Mouse (Mus musculus): ENCODE measurements around the gene Mtch1. TPM values are rescaled to one million over a fixed set of nuclear protein-coding genes. Genes with fewer than 3 reads are reported as not detected.
A peak's percentile ranks its signal among the peaks of the same experiment; 100 is the strongest.

Gene Mtch1
- polyA plus RNA-seq, 1 experiment from 2014 or later = 49.0 TPM

GRCm38 (mm10) chr17:29316891-29317290, 30.8 kb downstream of the Mtch1 start:
- no peak for DNase-seq
- WGBS (ENCODE audit: insufficient replicate concordance) = 57% methylated on average over 3 of the region's 3 CpGs
- H3K4me3 ChIP-seq (ENCODE audit: low read depth, low read length) = no peak overlapping the region
- peaks cover 3% of the 10 kb centered on the region; the same call in 1 of the 2 replicates for H3K9me3 ChIP-seq (ENCODE audit: low read length)
- no peak overlapping the region for H3K4me2 ChIP-seq (ENCODE audit: low read depth, low read length)
- TF ChIP-seq CTCF (IDR thresholded peaks at IDR 0.05; ENCODE audit: low read depth) = no peak
- no peak for TF ChIP-seq EP300 (IDR thresholded peaks at IDR 0.05; ENCODE audit: low read depth)
- ATAC-seq = no peak
- 0 out of 2 replicates have a peak, but pooled peaks cover 2% of the 10 kb centered on the region for H3K27me3 ChIP-seq (ENCODE audit: insufficient read depth, low read length)
- peak overlapping the region; percentile 70; the same call in 1 of the 2 replicates for H3K27ac ChIP-seq (ENCODE audit: low read depth)
- H3K36me3 ChIP-seq (replicated peaks; ENCODE audit: insufficient read depth, low read length) = no peaks in the 10 kb centered on the region
- no peak overlapping the region for H3K9ac ChIP-seq (replicated peaks)
- H3K4me1 ChIP-seq (ENCODE audit: insufficient read depth) = no peaks in the 10 kb centered on the region; the same call in 1 of the 2 replicates

- peak overlapping the region; percentile 70 for H3K27ac ChIP-seq (ENCODE audit: low read depth)
- H3K4me2 ChIP-seq (ENCODE audit: low read depth, low read length) = no peak overlapping the region
- 59% methylated on average over 9 of the region's 9 CpGs for WGBS (ENCODE audit: insufficient replicate concordance)
- no peaks in the 10 kb centered on the region for H3K27me3 ChIP-seq (ENCODE audit: insufficient read depth, low read length)
- ATAC-seq (peak; percentile 36; the same call in 1 of the 2 replicates), DNase-seq (no peak)
- peaks cover 3% of the 10 kb centered on the region; the same call in 1 of the 2 replicates for H3K9me3 ChIP-seq (ENCODE audit: low read length)
- no peaks in the 10 kb centered on the region; the same call in 1 of the 2 replicates for H3K4me1 ChIP-seq (ENCODE audit: insufficient read depth)
- TF ChIP-seq EP300 (IDR thresholded peaks at IDR 0.05; ENCODE audit: low read depth) = no peak
- no peak for TF ChIP-seq CTCF (IDR thresholded peaks at IDR 0.05; ENCODE audit: low read depth)
- H3K9ac ChIP-seq (replicated peaks) = no peak overlapping the region
- no peak overlapping the region for H3K4me3 ChIP-seq (ENCODE audit: low read depth, low read length)
- no peaks in the 10 kb centered on the region for H3K36me3 ChIP-seq (replicated peaks; ENCODE audit: insufficient read depth, low read length)
Observed at GRCm38 (mm10) chr17:29315672-29316465, 31.9 kb downstream of the Mtch1 start.

- DNase-seq (no peak), ATAC-seq (no peak)
- Histone ChIP-seq H3K27ac (ENCODE audit: low read depth) (no peak overlapping the region), H3K9ac (replicated peaks) (no peak overlapping the region), H3K36me3 (replicated peaks; ENCODE audit: insufficient read depth, low read length) (no peaks in the 10 kb centered on the region), H3K4me3 (ENCODE audit: low read depth, low read length) (no peak overlapping the region), H3K4me1 (ENCODE audit: insufficient read depth) (no peaks in the 10 kb centered on the region), H3K27me3 (ENCODE audit: insufficient read depth, low read length) (no peaks in the 10 kb centered on the region), H3K9me3 (ENCODE audit: low read length) (peaks cover 3% of the 10 kb centered on the region; the same call in 1 of the 2 replicates), H3K4me2 (ENCODE audit: low read depth, low read length) (no peak overlapping the region)
- TF ChIP-seq EP300 (IDR thresholded peaks at IDR 0.05; ENCODE audit: low read depth) = no peak
- peak; percentile 48 for TF ChIP-seq CTCF (IDR thresholded peaks at IDR 0.05; ENCODE audit: low read depth)
Observed at GRCm38 (mm10) chr17:29313300-29313699, 34.4 kb downstream of the Mtch1 start.

GRCm38 (mm10) chr17:29312082-29312481, 35.7 kb downstream of the Mtch1 start:
- ATAC-seq = no peak
- Histone ChIP-seq H3K4me2 (ENCODE audit: low read depth, low read length) (no peak overlapping the region), H3K9ac (replicated peaks) (no peak overlapping the region), H3K9me3 (ENCODE audit: low read length) (peaks cover 3% of the 10 kb centered on the region; the same call in 1 of the 2 replicates), H3K4me3 (ENCODE audit: low read depth, low read length) (no peak overlapping the region), H3K27ac (ENCODE audit: low read depth) (no peak overlapping the region), H3K36me3 (replicated peaks; ENCODE audit: insufficient read depth, low read length) (no peaks in the 10 kb centered on the region), H3K27me3 (ENCODE audit: insufficient read depth, low read length) (no peaks in the 10 kb centered on the region), H3K4me1 (ENCODE audit: insufficient read depth) (no peaks in the 10 kb centered on the region)
- 86% methylated on average over 2 of the region's 2 CpGs for WGBS (ENCODE audit: insufficient replicate concordance)
- no peak for DNase-seq
- TF ChIP-seq EP300 (IDR thresholded peaks at IDR 0.05; ENCODE audit: low read depth) = no peak
- TF ChIP-seq CTCF (IDR thresholded peaks at IDR 0.05; ENCODE audit: low read depth) = no peak

GRCm38 (mm10) chr17:29311602-29312001, 36.1 kb downstream of the Mtch1 start:
- H3K9ac ChIP-seq (replicated peaks) = no peak overlapping the region
- DNase-seq (no peak), ATAC-seq (no peak)
- H3K36me3 ChIP-seq (replicated peaks; ENCODE audit: insufficient read depth, low read length) = no peaks in the 10 kb centered on the region
- TF ChIP-seq EP300 (IDR thresholded peaks at IDR 0.05; ENCODE audit: low read depth) (no peak), CTCF (IDR thresholded peaks at IDR 0.05; ENCODE audit: low read depth) (no peak)
- no peak overlapping the region for H3K4me3 ChIP-seq (ENCODE audit: low read depth, low read length)
- no peak overlapping the region for H3K27ac ChIP-seq (ENCODE audit: low read depth)
- H3K4me2 ChIP-seq (ENCODE audit: low read depth, low read length) = no peak overlapping the region
- WGBS (ENCODE audit: insufficient replicate concordance) = 84% methylated on average over 8 of the region's 8 CpGs
- H3K4me1 ChIP-seq (ENCODE audit: insufficient read depth) = no peaks in the 10 kb centered on the region
- H3K9me3 ChIP-seq (ENCODE audit: low read length) = peaks cover 3% of the 10 kb centered on the region; the same call in 1 of the 2 replicates
- no peaks in the 10 kb centered on the region for H3K27me3 ChIP-seq (ENCODE audit: insufficient read depth, low read length)

GRCm38 (mm10) chr17:29310056-29310623, 37.6 kb downstream of the Mtch1 start:
- WGBS (ENCODE audit: insufficient replicate concordance) = 83% methylated on average over 21 of the region's 21 CpGs
- peaks cover 3% of the 10 kb centered on the region; the same call in 1 of the 2 replicates for H3K9me3 ChIP-seq (ENCODE audit: low read length)
- no peak overlapping the region for H3K27ac ChIP-seq (ENCODE audit: low read depth)
- peaks cover 3% of the 10 kb centered on the region for H3K4me1 ChIP-seq (ENCODE audit: insufficient read depth)
- TF ChIP-seq CTCF (IDR thresholded peaks at IDR 0.05; ENCODE audit: low read depth) = no peak
- no peak for TF ChIP-seq EP300 (IDR thresholded peaks at IDR 0.05; ENCODE audit: low read depth)
- no peak overlapping the region for H3K9ac ChIP-seq (replicated peaks)
- H3K4me3 ChIP-seq (ENCODE audit: low read depth, low read length) = no peak overlapping the region
- DNase-seq (no peak), ATAC-seq (no peak)
- H3K4me2 ChIP-seq (ENCODE audit: low read depth, low read length) = no peak overlapping the region
- H3K27me3 ChIP-seq (ENCODE audit: insufficient read depth, low read length) = no peaks in the 10 kb centered on the region
- H3K36me3 ChIP-seq (replicated peaks; ENCODE audit: insufficient read depth, low read length) = no peaks in the 10 kb centered on the region
